Mouse (Mus musculus) bone marrow macrophage, adult 2 months (primary cell): ENCODE data around the gene Vmn1r72.
"Not testable (repeated sequence)": the region's sequence is repeated elsewhere in the genome, so short reads cannot be mapped to it uniquely, and the experiment has no call there.

Experiments used
- CTCF ChIP-seq: IDR thresholded peaks from 2 replicates; pipeline ENCODE4 v1.5.1; 2012; ENCODE audit warnings: low read depth, mild to moderate bottlenecking, low read length, moderate library complexity
- POLR2A ChIP-seq: IDR thresholded peaks from 2 replicates; pipeline ENCODE4 v1.6.1; 2012; ENCODE audit warnings: mild to moderate bottlenecking, low read depth, low read length, borderline replicate concordance

GRCm38 (mm10) chr7:11680047-11680446 lies at the start of gene Vmn1r72:
- not testable (repeated sequence) for TF ChIP-seq CTCF, POLR2A
